Comparison of ENCODE assay signal across 8 mouse cellular contexts in the genomic region with DNA sequence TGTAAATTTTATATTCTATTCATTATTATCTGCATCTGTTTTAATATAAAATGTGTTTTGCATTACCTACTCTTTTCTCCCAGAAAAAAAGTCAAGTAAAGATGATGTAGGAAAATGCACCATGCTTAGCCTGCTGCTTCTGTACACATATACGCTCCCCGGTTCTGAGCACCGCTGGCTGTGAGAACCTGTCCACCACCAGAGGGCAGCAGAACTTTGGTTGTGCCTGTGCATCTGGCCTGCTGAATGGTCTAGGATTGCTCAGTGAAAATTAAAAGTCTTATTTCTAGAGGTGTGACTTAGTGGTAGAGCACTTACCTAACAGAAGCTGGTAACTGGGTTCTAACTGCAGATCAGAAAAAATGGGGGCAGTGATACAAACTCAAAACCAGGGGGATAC. TPM values are rescaled to one million over a fixed set of nuclear protein-coding genes. Genes with fewer than 3 reads are reported as not detected.
DNase-seq lines count a peak whose midpoint lies in the region; ATAC-seq and TF ChIP-seq lines count a peak whose summit lies in the region.

No protein-coding gene starts in this region.

- TF ChIP-seq CTCF in layer of hippocampus, adult 2 months (conservative IDR thresholded peaks at IDR 0.05), result peak; percentile 95
- peak; percentile 85 for TF ChIP-seq CTCF in olfactory bulb, adult 2 months (IDR thresholded peaks at IDR 0.05; ENCODE audit: insufficient read depth, low read depth, low read length)

- no peak overlapping the region for H3K4me3 ChIP-seq in ES-E14 (ENCODE audit: insufficient read depth in 1 of 2, low read depth in 1 of 2, low read length in 2 of 2, poor library complexity in 1 of 2, severe bottlenecking in 1 of 2)
- no peak overlapping the region for H3K4me3 ChIP-seq in forebrain, embryonic 16.5 days (replicated peaks; ENCODE audit: low read length)
- no peak overlapping the region for H3K4me3 ChIP-seq in layer of hippocampus, adult 2 months
- no peak overlapping the region for H3K4me3 ChIP-seq in olfactory bulb, adult 2 months (ENCODE audit: insufficient read depth, low read depth, low read length)

- H3K9ac ChIP-seq in ES-E14 (ENCODE audit: insufficient read depth, low read depth, low read length, poor library complexity, severe bottlenecking), result no peak overlapping the region
- H3K9ac ChIP-seq in forebrain, embryonic 16.5 days (replicated peaks; ENCODE audit: low read depth, low read length), result no peak overlapping the region

- 14% methylated on average over 3 of the region's 3 CpGs for WGBS in forebrain, embryonic 16.5 days
- WGBS in olfactory bulb, adult 2 months, result 6% methylated on average over 3 of the region's 3 CpGs

- H3K36me3 ChIP-seq in ES-E14 (ENCODE audit: control insufficient read depth, insufficient read depth, low read length, poor library complexity, severe bottlenecking), result peaks cover 19% of the 10 kb centered on the region
- peaks cover 32% of the 10 kb centered on the region for H3K36me3 ChIP-seq in forebrain, embryonic 16.5 days (ENCODE audit: control insufficient read depth, insufficient read depth)

- no peak overlapping the region for H3K27ac ChIP-seq in ES-E14 (ENCODE audit: insufficient read depth, low read depth, low read length, poor library complexity, severe bottlenecking)
- no peak overlapping the region for H3K27ac ChIP-seq in forebrain, embryonic 16.5 days (ENCODE audit: low read length)
- H3K27ac ChIP-seq in layer of hippocampus, adult 2 months, result peak overlapping the region; percentile 56; the same call in 1 of the 2 replicates
- no peak overlapping the region for H3K27ac ChIP-seq in olfactory bulb, adult 2 months (ENCODE audit: insufficient read depth, low read depth, low read length)

- TF ChIP-seq POLR2A in olfactory bulb, adult 2 months (IDR thresholded peaks at IDR 0.05; ENCODE audit: insufficient read depth, low read depth, low read length), result no peak

- intact Hi-C loops in heart, postnatal 36 days (cut with DNase I), result loop anchor here (1.0 kb wide), 2 partner anchors 195 to 235 kb away; no protein-coding TSS in a partner anchor

- no peaks in the 10 kb centered on the region for H3K9me3 ChIP-seq in ES-E14 (ENCODE audit: control insufficient read depth, insufficient read depth, low read depth, low read length)
- H3K9me3 ChIP-seq in forebrain, embryonic 16.5 days (ENCODE audit: control insufficient read depth, low read length), result no peaks in the 10 kb centered on the region

- ATAC-seq in forebrain, embryonic 16.5 days, result peak; percentile 88

- in situ Hi-C loops in ES-E14 (cut with MboI; ENCODE audit: low sequenced_read_pairs in 2 of 2, unreplicated experiment in 2 of 2), result no loop called here

- H3K27me3 ChIP-seq in forebrain, embryonic 16.5 days (replicated peaks; ENCODE audit: control insufficient read depth, insufficient read depth, low read length), result no peaks in the 10 kb centered on the region

- H3K4me1 ChIP-seq in ES-E14 (ENCODE audit: control insufficient read depth in 2 of 2, insufficient read depth in 2 of 2, low read length in 2 of 2, poor library complexity in 1 of 2), result no peaks in the 10 kb centered on the region
- H3K4me1 ChIP-seq in forebrain, embryonic 16.5 days (replicated peaks; ENCODE audit: control insufficient read depth, insufficient read depth, low read length), result peaks cover 7% of the 10 kb centered on the region; the same call in 1 of the 2 replicates
- peaks cover 13% of the 10 kb centered on the region for H3K4me1 ChIP-seq in olfactory bulb, adult 2 months (ENCODE audit: control insufficient read depth, insufficient read depth, low read length)

- no peak overlapping the region for H3K4me2 ChIP-seq in forebrain, embryonic 16.5 days (ENCODE audit: low read length)

- peak; percentile 47 for DNase-seq in ES-E14 (ENCODE audit: low read depth, low spot score)
- peak; percentile 88 to 90 for DNase-seq in cerebellum, adult 18-20 months
- peak; percentile 82 for DNase-seq in heart, postnatal 36 days
- peak; percentile 89 to 92 for DNase-seq in layer of hippocampus, adult 2 months (ENCODE audit: low spot score in 2 of 2)
- peak; percentile 70 to 82 for DNase-seq in lung, adult 18-20 months
- DNase-seq in testis, postnatal 14 days (ENCODE audit: low spot score), result peak; percentile 53

TF ChIP-seq in ES-E14, 5 proteins besides CTCF, POLR2A, EP300 and RAD21:
- TF ChIP-seq ZNF384 (IDR thresholded peaks at IDR 0.05; ENCODE audit: low read depth, low read length) (no peak), HCFC1 (IDR thresholded peaks at IDR 0.05; ENCODE audit: borderline replicate concordance, insufficient read depth, low read length) (no peak), MAFK (IDR thresholded peaks at IDR 0.05; ENCODE audit: insufficient read depth, low read depth, low read length) (no peak), CHD2 (IDR thresholded peaks at IDR 0.05; ENCODE audit: low read depth, low read length) (no peak), ZC3H11A (IDR thresholded peaks at IDR 0.05; ENCODE audit: borderline replicate concordance, low read depth, low read length) (no peak)

RNA-seq across cellular contexts. Expression of gene C1qtnf4, which starts 19.1 kb away (rescaled TPM):
- total RNA-seq in ES-E14 (2012; rRNA removed), result 2.8 and 3.2 TPM in 2 replicates
- 28.6 and 29.9 TPM in 2 replicates for polyA plus RNA-seq in forebrain, embryonic 16.5 days (2015; fragmentation: Nextera tagmentation; extraction: Ambion mirVana)
- 1 to 10 TPM; 2.6 to 5.1 TPM for total RNA-seq in heart, postnatal 36 days (2021)
- 100 to 1,000 TPM; 184 to 200 TPM for total RNA-seq in layer of hippocampus, adult 2 months (2021)
- not detected in 2 replicates for polyA plus RNA-seq in olfactory bulb, adult 2 months (2012; ENCODE audit: insufficient read depth, insufficient read length, low replicate concordance, missing spikeins)

RNA-seq across cellular contexts. Expression of gene Mtch2, which starts 19.6 kb away (rescaled TPM):
- total RNA-seq in ES-E14 (2012; rRNA removed), result 138 and 162 TPM in 2 replicates
- 264 and 287 TPM in 2 replicates for polyA plus RNA-seq in forebrain, embryonic 16.5 days (2015; fragmentation: Nextera tagmentation; extraction: Ambion mirVana)
- total RNA-seq in heart, postnatal 36 days (2021), result 100 to 1,000 TPM; 194 to 211 TPM
- total RNA-seq in layer of hippocampus, adult 2 months (2021), result 100 to 1,000 TPM; 114 to 129 TPM
- polyA plus RNA-seq in olfactory bulb, adult 2 months (2012; ENCODE audit: insufficient read depth, insufficient read length, low replicate concordance, missing spikeins), result 367 TPM in 1 of 2 replicates, not detected in the other

RNA-seq across cellular contexts. Expression of gene Kbtbd4, which starts 38.0 kb away (rescaled TPM):
- 12.5 and 19.0 TPM in 2 replicates for total RNA-seq in ES-E14 (2012; rRNA removed)
- 61.9 and 62.3 TPM in 2 replicates for polyA plus RNA-seq in forebrain, embryonic 16.5 days (2015; fragmentation: Nextera tagmentation; extraction: Ambion mirVana)
- total RNA-seq in heart, postnatal 36 days (2021), result 10 to 100 TPM; 22.1 to 23.8 TPM
- 10 to 100 TPM; 38.1 to 39.5 TPM for total RNA-seq in layer of hippocampus, adult 2 months (2021)
- polyA plus RNA-seq in olfactory bulb, adult 2 months (2012; ENCODE audit: insufficient read depth, insufficient read length, low replicate concordance, missing spikeins), result not detected in 2 replicates

RNA-seq across cellular contexts. Expression of gene Ndufs3, which starts 38.1 kb away (rescaled TPM):
- 106 and 109 TPM in 2 replicates for total RNA-seq in ES-E14 (2012; rRNA removed)
- 211 and 212 TPM in 2 replicates for polyA plus RNA-seq in forebrain, embryonic 16.5 days (2015; fragmentation: Nextera tagmentation; extraction: Ambion mirVana)
- total RNA-seq in heart, postnatal 36 days (2021), result 100 to 1,000 TPM; 797 to 891 TPM
- total RNA-seq in layer of hippocampus, adult 2 months (2021), result 100 to 1,000 TPM; 224 to 255 TPM
- polyA plus RNA-seq in olfactory bulb, adult 2 months (2012; ENCODE audit: insufficient read depth, insufficient read length, low replicate concordance, missing spikeins), result not detected in 2 replicates

Comparison
In these comparisons a context has a peak if more than half of its experiments do, and no peak if none do; other contexts are left out.
1. RNA of gene C1qtnf4, which starts 19.1 kb away (total RNA-seq): 184 to 200 TPM in layer of hippocampus, adult 2 months; 2.6 to 5.1 TPM in heart, postnatal 36 days and 2.8 to 3.2 TPM in ES-E14; every median in the first group is over 10 times any median in the second.
2. Peak in every context shown above with its lines, with median percentiles within 50 percentile points of each other: DNase-seq.